Mouse (Mus musculus): ENCODE measurements around the gene Tmem168. TPM values are rescaled to one million over a fixed set of nuclear protein-coding genes. Genes with fewer than 3 reads are reported as not detected.

The Tmem168 gene
- total and polyA plus RNA-seq, 3 experiments: 12.0 to 23.0 TPM; not detected in 1

DNA sequence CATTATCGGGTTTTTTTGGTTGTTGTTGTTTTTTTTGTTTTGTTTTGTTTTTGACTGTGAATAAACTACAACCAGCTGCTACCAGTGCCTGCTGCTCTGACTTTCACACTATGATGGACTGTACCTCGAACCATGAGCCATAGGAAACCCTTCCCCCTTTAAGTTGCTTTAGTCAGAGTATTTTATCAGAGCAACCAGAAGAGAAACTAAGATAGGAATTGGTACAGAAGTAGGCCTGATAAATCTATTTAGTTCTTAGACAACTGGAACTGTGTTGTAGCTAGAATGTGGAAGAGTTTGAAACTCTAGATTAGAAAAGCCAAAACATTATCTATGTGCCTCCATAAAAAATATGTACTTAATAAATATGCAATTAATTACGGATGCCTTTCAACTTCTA is 44.4 kb upstream of the Tmem168 start:
- H3K4me1 ChIP-seq (ENCODE audit: control insufficient read depth in 1 of 2, insufficient read depth in 2 of 2, low read length in 2 of 2): peaks cover 7 to 8% of the 10 kb centered on the region in 2 experiments; a peak in 3 of 4 replicates
- no peak overlapping the region for H3K9ac ChIP-seq (ENCODE audit: control insufficient read depth, low read depth, low read length, poor library complexity, severe bottlenecking)
- no peaks in the 10 kb centered on the region for H3K79me2 ChIP-seq (ENCODE audit: control insufficient read depth, insufficient read depth, low read length, poor library complexity)
- peak overlapping the region; percentile 58 for H3K27ac ChIP-seq (ENCODE audit: control insufficient read depth, low read depth, low read length)
- peak; percentile 37 for DNase-seq (ENCODE audit: low read depth, low spot score)
- H3K9me3 ChIP-seq (replicated peaks; ENCODE audit: insufficient read depth, low read length): no peaks in the 10 kb centered on the region
- peak; percentile 47; the same call in 1 of the 2 replicates for TF ChIP-seq ETS1 (IDR thresholded peaks at IDR 0.05; ENCODE audit: low read depth, low read length)
- no peak for TF ChIP-seq SMC3 (IDR thresholded peaks at IDR 0.05; ENCODE audit: low read depth, low read length)
- peak; percentile 80 for TF ChIP-seq GATA1 (IDR thresholded peaks at IDR 0.05; ENCODE audit: low read depth, low read length)
- peak; percentile 80 to 81 for TF ChIP-seq EP300 (IDR thresholded peaks at IDR 0.05; ENCODE audit: low read depth in 1 of 2, low read length in 2 of 2)
- TF ChIP-seq TCF12 (IDR thresholded peaks at IDR 0.05; ENCODE audit: low read depth, low read length): peak; percentile 76
- H3K27me3 ChIP-seq (ENCODE audit: control insufficient read depth in 1 of 2, insufficient read depth in 2 of 2, low read length in 2 of 2): no peaks in the 10 kb centered on the region
- no peak overlapping the region for H3K4me3 ChIP-seq (ENCODE audit: control insufficient read depth in 1 of 2, insufficient read depth in 1 of 2, low read depth in 2 of 2, low read length in 2 of 2)
- H3K36me3 ChIP-seq (ENCODE audit: control insufficient read depth in 1 of 2, insufficient read depth in 2 of 2, low read length in 2 of 2): peaks cover 2 to 10% of the 10 kb centered on the region in 2 experiments

DNA sequence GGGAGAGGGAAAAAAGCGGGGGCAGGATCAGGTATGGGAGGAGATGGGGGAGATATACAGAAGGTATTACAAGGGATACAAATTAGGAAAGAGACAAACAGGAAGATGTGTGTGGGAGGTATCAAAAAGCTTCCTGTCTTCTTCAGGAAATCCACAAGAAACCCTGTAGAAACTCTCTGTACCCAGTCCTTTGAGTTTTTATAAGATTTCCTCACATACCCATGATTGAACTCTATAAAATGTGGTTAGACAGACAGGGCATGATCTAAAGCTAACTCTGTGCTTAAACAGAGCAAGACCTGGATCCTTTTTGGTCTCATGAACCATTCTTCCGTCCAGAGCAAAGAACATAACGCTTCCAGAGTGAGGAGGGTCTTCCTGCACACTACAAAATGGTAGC is 43.0 kb upstream of the Tmem168 start:
- Histone ChIP-seq H3K9ac (ENCODE audit: control insufficient read depth, low read depth, low read length, poor library complexity, severe bottlenecking) (no peak overlapping the region), H3K27me3 (ENCODE audit: control insufficient read depth in 1 of 2, insufficient read depth in 2 of 2, low read length in 2 of 2) (no peaks in the 10 kb centered on the region), H3K4me1 (ENCODE audit: control insufficient read depth in 1 of 2, insufficient read depth in 2 of 2, low read length in 2 of 2) (peaks cover 7 to 8% of the 10 kb centered on the region in 2 experiments; a peak in 3 of 4 replicates), H3K79me2 (ENCODE audit: control insufficient read depth, insufficient read depth, low read length, poor library complexity) (no peaks in the 10 kb centered on the region), H3K27ac (ENCODE audit: control insufficient read depth, low read depth, low read length) (no peak overlapping the region), H3K9me3 (replicated peaks; ENCODE audit: insufficient read depth, low read length) (no peaks in the 10 kb centered on the region), H3K4me3 (ENCODE audit: control insufficient read depth in 1 of 2, insufficient read depth in 1 of 2, low read depth in 2 of 2, low read length in 2 of 2) (no peak overlapping the region), H3K36me3 (ENCODE audit: control insufficient read depth in 1 of 2, insufficient read depth in 2 of 2, low read length in 2 of 2) (peaks cover 2 to 10% of the 10 kb centered on the region in 2 experiments)
- TF ChIP-seq ETS1 (IDR thresholded peaks at IDR 0.05; ENCODE audit: low read depth, low read length): no peak
- TF ChIP-seq MYC (IDR thresholded peaks at IDR 0.05; ENCODE audit: low read depth, low read length): no peak
- TF ChIP-seq ZMIZ1 (IDR thresholded peaks at IDR 0.05; ENCODE audit: low read depth, low read length): no peak
- no peak for DNase-seq (ENCODE audit: low read depth, low spot score)

DNA sequence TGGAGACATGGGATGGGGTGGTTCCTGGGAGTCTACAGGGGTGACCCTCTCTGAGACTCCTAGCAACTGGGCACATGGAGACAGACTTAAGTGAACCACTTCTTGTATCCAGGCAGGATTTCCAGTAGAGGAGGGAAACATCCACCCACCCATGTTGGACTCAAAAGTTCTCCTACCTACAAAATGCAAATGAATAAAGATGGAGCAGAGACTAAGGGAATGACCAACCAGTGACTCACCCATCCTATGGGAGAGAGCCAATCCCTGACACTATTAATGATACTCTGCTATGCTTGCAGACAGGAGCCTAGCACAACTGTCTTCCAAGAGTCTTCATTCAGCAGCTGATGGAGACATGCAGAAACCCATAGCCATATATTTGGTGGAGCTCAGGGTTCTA is 40.4 kb upstream of the Tmem168 start:
- no peak for DNase-seq (ENCODE audit: low read depth, low spot score)
- Histone ChIP-seq H3K79me2 (ENCODE audit: control insufficient read depth, insufficient read depth, low read length, poor library complexity) (no peaks in the 10 kb centered on the region), H3K4me1 (ENCODE audit: control insufficient read depth in 1 of 2, insufficient read depth in 2 of 2, low read length in 2 of 2) (peaks cover 7 to 8% of the 10 kb centered on the region in 2 experiments; a peak in 3 of 4 replicates), H3K9ac (ENCODE audit: control insufficient read depth, low read depth, low read length, poor library complexity, severe bottlenecking) (no peak overlapping the region), H3K27me3 (ENCODE audit: control insufficient read depth in 1 of 2, insufficient read depth in 2 of 2, low read length in 2 of 2) (no peaks in the 10 kb centered on the region), H3K36me3 (ENCODE audit: control insufficient read depth in 1 of 2, insufficient read depth in 2 of 2, low read length in 2 of 2) (peaks cover 2 to 10% of the 10 kb centered on the region in 2 experiments), H3K27ac (ENCODE audit: control insufficient read depth, low read depth, low read length) (no peak overlapping the region), H3K4me3 (ENCODE audit: control insufficient read depth in 1 of 2, insufficient read depth in 1 of 2, low read depth in 2 of 2, low read length in 2 of 2) (no peak overlapping the region), H3K9me3 (replicated peaks; ENCODE audit: insufficient read depth, low read length) (no peaks in the 10 kb centered on the region)
- TF ChIP-seq CHD1 (IDR thresholded peaks at IDR 0.05; ENCODE audit: low read depth, low read length) (no peak), ZMIZ1 (IDR thresholded peaks at IDR 0.05; ENCODE audit: low read depth, low read length) (no peak), BHLHE40 (IDR thresholded peaks at IDR 0.05; ENCODE audit: borderline replicate concordance, low read depth, low read length) (no peak), ELF1 (IDR thresholded peaks at IDR 0.05; ENCODE audit: low read depth, low read length) (no peak), RCOR1 (IDR thresholded peaks at IDR 0.05; ENCODE audit: low read depth, low read length) (no peak), SMC3 (IDR thresholded peaks at IDR 0.05; ENCODE audit: low read depth, low read length) (no peak), POLR2AphosphoS5 (IDR thresholded peaks at IDR 0.05; ENCODE audit: borderline replicate concordance, low read depth, low read length) (no peak), JUND (IDR thresholded peaks at IDR 0.05; ENCODE audit: low read depth, low read length) (no peak), MAZ (IDR thresholded peaks at IDR 0.05; ENCODE audit: low read depth, low read length) (no peak), HCFC1 (IDR thresholded peaks at IDR 0.05; ENCODE audit: low read depth, low read length) (no peak), TCF12 (IDR thresholded peaks at IDR 0.05; ENCODE audit: low read depth, low read length) (no peak), MEF2A (IDR thresholded peaks at IDR 0.05; ENCODE audit: extremely low read depth, insufficient replicate concordance, low read depth, low read length, poor library complexity, severe bottlenecking) (no peak), CHD2 (IDR thresholded peaks at IDR 0.05; ENCODE audit: low read length) (no peak), TBP (IDR thresholded peaks at IDR 0.05; ENCODE audit: low read depth, low read length) (no peak), CTCF (IDR thresholded peaks at IDR 0.05 in 2 of 3, conservative IDR thresholded peaks at IDR 0.05 in 1 of 3; ENCODE audit: control insufficient read depth in 1 of 3, insufficient read depth in 1 of 3, low read depth in 2 of 3, low read length in 3 of 3, poor library complexity in 1 of 3, severe bottlenecking in 1 of 3) (no peak), GATA1 (IDR thresholded peaks at IDR 0.05; ENCODE audit: low read depth, low read length) (no peak), MXI1 (IDR thresholded peaks at IDR 0.05; ENCODE audit: low read depth, low read length) (no peak), GABPA (IDR thresholded peaks at IDR 0.05; ENCODE audit: low read depth, low read length) (no peak)
